Mouse (Mus musculus) heart, postnatal 0 days (tissue): ENCODE results near the gene Ppp1r36. TPM values are rescaled to one million over a fixed set of nuclear protein-coding genes. Genes with fewer than 3 reads are reported as not detected.
A peak's percentile ranks its signal among the peaks of the same experiment; 100 is the strongest.

Source experiments
- ATAC-seq: fragments of 200-750 bp; cut with Nextera tagmentation; 2 replicates; pipeline ENCODE4 v1.8.0; 2017; ENCODE audit warnings: low read depth, moderate number of reproducible peaks, moderate library complexity; ENCODE audit not compliant: insufficient read depth
- DNase-seq: peaks from one replicate; pipeline ENCODE4 v3.0.0-alpha.2; 2016; ENCODE audit warnings: low spot score
- H3K27ac ChIP-seq: fragments of 300-500 bp; sonication (generic); 2 replicates; pipeline ENCODE4 v1.5.1; 2014; ENCODE audit warnings: low read depth, mild to moderate bottlenecking
- H3K27me3 ChIP-seq: fragments of 300-500 bp; sonication (generic); 2 replicates; pipeline ENCODE4 v1.6.1; 2014; ENCODE audit warnings: low read length, mixed read lengths; ENCODE audit not compliant: control insufficient read depth, insufficient read depth
- H3K36me3 ChIP-seq: fragments of 300-500 bp; sonication (generic); replicated peaks from 2 replicates; pipeline ENCODE4 v1.6.1; 2014; ENCODE audit warnings: low read length, mixed read lengths; ENCODE audit not compliant: control insufficient read depth, insufficient read depth
- H3K4me1 ChIP-seq: fragments of 300-500 bp; sonication (generic); 2 replicates; pipeline ENCODE4 v1.6.1; 2014; ENCODE audit warnings: antibody characterized with exemption; ENCODE audit not compliant: control insufficient read depth, insufficient read depth
- H3K4me2 ChIP-seq: fragments of 300-500 bp; sonication (generic); 2 replicates; pipeline ENCODE4 v1.6.1; 2014; ENCODE audit warnings: low read depth, mild to moderate bottlenecking, low read length, moderate library complexity
- H3K4me3 ChIP-seq: fragments of 300-500 bp; sonication (generic); 2 replicates; pipeline ENCODE4 v1.5.1; 2014; ENCODE audit warnings: low read depth, low read length
- H3K9ac ChIP-seq: fragments of 300-500 bp; sonication (generic); replicated peaks from 2 replicates; pipeline ENCODE4 v1.6.1; 2014; ENCODE audit warnings: low read depth, low read length, mixed read lengths
- H3K9me3 ChIP-seq: fragments of 300-500 bp; sonication (generic); replicated peaks from 2 replicates; pipeline ENCODE4 v1.6.1; 2016; ENCODE audit warnings: low read length; ENCODE audit not compliant: control insufficient read depth
- CTCF ChIP-seq: IDR thresholded peaks from 2 replicates; pipeline ENCODE4 v1.5.1; 2016; ENCODE audit warnings: antibody characterized with exemption, control low read depth, low read depth
- EP300 ChIP-seq: IDR thresholded peaks from 2 replicates; pipeline ENCODE4 v1.6.1; 2016; ENCODE audit warnings: antibody characterized with exemption, low read depth
- WGBS: fragments of 180-500 bp; shearing (Covaris S2); extraction: QIAGEN DNeasy Blood & Tissue Kit; methylation state at CpG from one replicate; pipeline ENCODE4 v1.1.7; 2014; 5-methylcytosine and 5-hydroxymethylcytosine counted together
- polyA plus RNA-seq: library from polyadenylated mRNA; unstranded; fragments of >200 nt; fragmentation: Nextera tagmentation; extraction: Ambion mirVana; gene quantifications from 2 replicates; pipeline ENCODE4 v1.2.1, GENCODE M21; 2015
- total RNA-seq: library from RNA; depleted of rRNA; stranded (reverse); fragments of >200 nt; gene quantifications from 2 replicates; pipeline ENCODE4 v1.2.3, GENCODE M21; 2014; ENCODE audit warnings: low replicate concordance

Gene Ppp1r36
- total and polyA plus RNA-seq, 2 experiments from 2014 or later = 1.7 TPM; not detected in 1

DNA sequence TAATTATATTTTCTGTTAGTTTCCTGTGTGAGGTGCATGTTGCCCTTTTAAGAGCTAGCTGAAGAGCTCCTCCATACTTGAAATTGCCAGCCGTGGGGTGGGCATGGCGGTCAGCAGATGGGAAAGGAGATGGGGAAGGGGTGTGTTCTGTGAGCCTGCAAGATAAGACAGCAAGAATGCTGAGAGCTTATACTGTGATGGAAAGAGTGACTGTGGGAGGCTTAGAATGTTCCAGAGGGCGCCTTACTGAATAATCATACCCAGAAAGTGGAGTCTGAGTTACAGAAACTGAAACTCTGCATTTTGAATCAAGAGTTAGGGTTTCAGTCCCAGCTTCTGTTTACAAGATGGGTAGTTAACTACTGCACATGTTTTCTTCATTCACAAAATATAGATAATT is 41.8 kb upstream of the Ppp1r36 start:
- Histone ChIP-seq H3K4me2 (no peak overlapping the region), H3K9me3 (no peaks in the 10 kb centered on the region), H3K27ac (no peak overlapping the region), H3K4me3 (no peak overlapping the region), H3K4me1 (peaks cover 26% of the 10 kb centered on the region), H3K27me3 (no peaks in the 10 kb centered on the region), H3K36me3 (no peaks in the 10 kb centered on the region), H3K9ac (no peak overlapping the region)
- DNase-seq = no peak
- 51% methylated on average over 3 of the region's 3 CpGs for WGBS
- no peak for ATAC-seq
- TF ChIP-seq EP300 (no peak), CTCF (no peak)

DNA sequence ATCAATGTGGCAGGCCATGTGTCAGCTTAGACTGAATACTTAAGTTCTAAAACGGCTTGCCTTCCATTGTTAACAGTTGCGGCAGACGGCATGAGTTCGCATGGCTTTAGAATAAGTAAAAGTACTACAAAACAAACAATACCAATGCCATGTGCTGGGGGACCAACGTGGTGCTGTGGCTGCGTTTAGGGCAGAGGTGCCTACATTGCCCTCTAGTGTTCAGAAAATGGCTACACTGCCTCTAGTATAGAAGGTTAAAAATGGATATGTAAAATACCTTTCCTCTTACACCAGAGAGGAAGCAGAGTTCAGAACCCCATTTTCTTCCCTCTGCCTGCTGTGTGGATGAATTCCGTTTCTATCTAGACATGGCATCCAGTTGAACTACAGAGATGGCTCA is 40.7 kb upstream of the Ppp1r36 start:
- Histone ChIP-seq H3K36me3 (0 out of 2 replicates have a peak, but pooled peaks cover 5% of the 10 kb centered on the region), H3K27me3 (no peaks in the 10 kb centered on the region), H3K27ac (no peak overlapping the region), H3K4me1 (peaks cover 25% of the 10 kb centered on the region), H3K4me2 (no peak overlapping the region), H3K9me3 (no peaks in the 10 kb centered on the region), H3K9ac (no peak overlapping the region), H3K4me3 (no peak overlapping the region)
- WGBS = 49% methylated on average over 7 of the region's 7 CpGs
- TF ChIP-seq EP300 (no peak), CTCF (peak; percentile 63)
- no peak for DNase-seq
- ATAC-seq = peak; percentile 52

DNA sequence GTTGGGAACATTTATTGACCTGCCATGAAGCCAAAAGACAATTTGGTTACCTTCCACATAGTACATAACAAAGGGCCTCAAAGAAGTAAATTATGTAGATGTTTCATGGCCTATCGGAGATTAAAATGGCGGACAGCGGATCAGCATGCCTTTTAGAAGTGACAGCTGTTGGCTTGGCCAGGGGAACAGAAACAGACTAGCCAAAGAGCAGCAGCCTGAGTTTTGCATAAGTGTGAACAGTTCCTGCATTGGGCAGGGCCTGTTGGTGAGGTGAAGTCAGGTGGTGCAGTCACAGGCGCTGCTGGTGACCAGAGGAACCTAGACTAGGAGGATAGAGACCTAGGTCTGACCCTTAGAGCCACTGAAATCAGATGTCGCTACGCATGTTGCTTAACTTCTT is 40.3 kb upstream of the Ppp1r36 start:
- Histone ChIP-seq H3K9ac (no peak overlapping the region), H3K9me3 (no peaks in the 10 kb centered on the region), H3K27ac (0 out of 2 replicates have a peak overlapping the region, but pooled peaks have one; percentile 1), H3K4me3 (no peak overlapping the region), H3K4me2 (no peak overlapping the region), H3K36me3 (0 out of 2 replicates have a peak, but pooled peaks cover 7% of the 10 kb centered on the region), H3K27me3 (no peaks in the 10 kb centered on the region), H3K4me1 (peaks cover 21% of the 10 kb centered on the region)
- WGBS = 97% methylated on average over 6 of the region's 6 CpGs
- TF ChIP-seq CTCF = no peak
- no peak for TF ChIP-seq EP300
- DNase-seq (no peak), ATAC-seq (no peak)

DNA sequence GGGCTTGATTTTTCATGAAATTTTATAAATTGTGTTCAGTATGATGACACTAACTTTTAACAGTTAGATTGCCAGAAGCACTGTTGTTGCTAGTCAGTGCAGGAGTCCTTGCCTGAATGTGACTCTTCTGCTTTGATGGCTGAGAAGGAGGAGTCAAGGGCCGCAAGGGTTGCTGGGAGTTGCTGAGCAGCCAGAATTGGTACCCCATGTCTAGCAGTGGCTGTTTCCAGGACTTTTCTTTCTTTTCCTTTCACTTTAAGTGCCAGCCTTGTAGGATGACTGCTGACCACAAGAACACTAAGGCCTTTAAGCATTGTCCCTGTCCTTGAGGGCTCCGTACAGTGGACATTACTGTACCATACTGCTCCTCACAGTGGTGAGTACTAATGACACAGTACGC is 39.6 kb upstream of the Ppp1r36 start:
- 0 out of 2 replicates have a peak, but pooled peaks cover 7% of the 10 kb centered on the region for H3K36me3 ChIP-seq
- H3K9me3 ChIP-seq = no peaks in the 10 kb centered on the region
- H3K4me2 ChIP-seq = no peak overlapping the region
- no peaks in the 10 kb centered on the region for H3K27me3 ChIP-seq
- H3K4me1 ChIP-seq = peaks cover 14% of the 10 kb centered on the region
- WGBS = 84% methylated on average over 3 of the region's 3 CpGs
- no peak overlapping the region for H3K9ac ChIP-seq
- H3K4me3 ChIP-seq = no peak overlapping the region
- DNase-seq (no peak), ATAC-seq (no peak)
- TF ChIP-seq CTCF = no peak
- TF ChIP-seq EP300 = no peak
- H3K27ac ChIP-seq = 0 out of 2 replicates have a peak overlapping the region, but pooled peaks have one; percentile 21

DNA sequence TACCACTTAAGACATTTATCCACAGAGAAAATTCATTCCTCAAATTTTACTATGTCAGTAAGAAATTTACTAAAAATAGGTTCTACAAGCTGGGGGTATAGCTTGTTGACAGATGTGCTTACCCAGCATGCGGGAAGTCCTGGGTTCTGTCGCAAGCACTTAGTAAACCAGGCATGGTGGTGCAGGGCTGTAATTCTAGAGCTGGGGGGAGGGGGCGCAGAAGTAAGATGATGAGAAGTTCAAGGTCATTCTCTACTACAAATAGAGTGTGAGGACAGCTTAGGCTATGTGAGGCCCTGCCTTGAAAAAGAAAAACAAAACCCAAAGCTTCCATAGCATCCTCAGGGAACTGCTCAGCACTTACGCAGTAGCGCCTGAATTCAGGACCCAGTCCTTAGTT is 38.8 kb upstream of the Ppp1r36 start:
- peaks cover 14% of the 10 kb centered on the region for H3K4me1 ChIP-seq
- no peak overlapping the region for H3K9ac ChIP-seq
- 59% methylated on average over 5 of the region's 5 CpGs for WGBS
- H3K27ac ChIP-seq = 0 out of 2 replicates have a peak overlapping the region, but pooled peaks have one; percentile 57
- no peaks in the 10 kb centered on the region for H3K27me3 ChIP-seq
- ATAC-seq (peak; percentile 61; the same call in 1 of the 2 replicates), DNase-seq (no peak)
- TF ChIP-seq CTCF = no peak
- no peak for TF ChIP-seq EP300
- H3K4me3 ChIP-seq = no peak overlapping the region
- H3K4me2 ChIP-seq = no peak overlapping the region
- H3K36me3 ChIP-seq = 0 out of 2 replicates have a peak, but pooled peaks cover 7% of the 10 kb centered on the region
- no peaks in the 10 kb centered on the region for H3K9me3 ChIP-seq

DNA sequence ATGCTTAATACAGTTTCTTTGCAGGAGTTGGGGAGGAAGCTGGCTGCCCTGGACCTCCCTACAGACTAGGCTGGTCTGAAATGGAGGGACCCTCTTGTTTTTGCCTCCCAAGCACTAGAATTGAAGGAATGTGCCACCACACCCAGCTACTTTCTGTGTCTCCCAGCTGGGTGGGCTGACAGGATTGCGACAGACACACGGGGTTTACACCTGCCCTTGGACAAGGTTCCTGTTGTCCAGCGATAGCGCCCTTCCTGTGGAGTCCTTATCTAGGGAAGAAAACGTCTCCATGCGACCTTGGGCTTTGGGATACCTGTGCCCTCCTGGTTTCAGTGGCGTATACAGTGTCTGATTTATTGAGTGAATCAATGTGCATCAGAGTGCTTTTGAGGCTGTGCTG is 37.2 kb upstream of the Ppp1r36 start:
- Histone ChIP-seq H3K27me3 (no peaks in the 10 kb centered on the region), H3K9me3 (no peaks in the 10 kb centered on the region), H3K36me3 (peaks cover 11% of the 10 kb centered on the region), H3K4me1 (peaks cover 13% of the 10 kb centered on the region), H3K4me3 (no peak overlapping the region), H3K27ac (no peak overlapping the region), H3K9ac (no peak overlapping the region), H3K4me2 (no peak overlapping the region)
- TF ChIP-seq EP300 (no peak), CTCF (no peak)
- ATAC-seq (no peak), DNase-seq (no peak)
- 56% methylated on average over 7 of the region's 7 CpGs for WGBS
